Mouse (Mus musculus) thymus, adult 2 months (tissue): ENCODE data around the gene Hist1h3a. TPM values are rescaled to one million over a fixed set of nuclear protein-coding genes. Genes with fewer than 3 reads are reported as not detected.
"Not testable (repeated sequence)": the region's sequence is repeated elsewhere in the genome, so short reads cannot be mapped to it uniquely, and the experiment has no call there.

Experiments
- DNase-seq: peaks from one replicate; pipeline ENCODE4 v3.0.0; 2021
- H3K27ac ChIP-seq: fragments of 200-500 bp; 2 replicates; pipeline ENCODE4 v1.5.1; 2012; ENCODE audit warnings: low read length, control low read depth; ENCODE audit not compliant: control insufficient read depth, insufficient read depth
- H3K27me3 ChIP-seq: fragments of 200-500 bp; 2 replicates; pipeline ENCODE4 v1.6.1; 2012; ENCODE audit warnings: mild to moderate bottlenecking, low read length, moderate library complexity, mixed read lengths; ENCODE audit not compliant: control insufficient read depth, insufficient read depth
- H3K36me3 ChIP-seq: fragments of 200-500 bp; 2 replicates; pipeline ENCODE4 v1.6.1; 2012; ENCODE audit warnings: mild to moderate bottlenecking, low read length, moderate library complexity; ENCODE audit not compliant: control insufficient read depth, insufficient read depth
- H3K4me1 ChIP-seq: fragments of 200-500 bp; replicated peaks from 2 replicates; pipeline ENCODE4 v1.6.1; 2012; ENCODE audit warnings: low read length; ENCODE audit not compliant: control insufficient read depth, insufficient read depth
- H3K4me3 ChIP-seq: fragments of 200-500 bp; 2 replicates; pipeline ENCODE4 v1.5.1; 2012; ENCODE audit warnings: mild to moderate bottlenecking, low read length, control low read depth, moderate library complexity; ENCODE audit not compliant: control insufficient read depth, insufficient read depth
- CTCF ChIP-seq: fragments of 200-500 bp; IDR thresholded peaks from 2 replicates; pipeline ENCODE4 v1.5.1; 2012; ENCODE audit warnings: mild to moderate bottlenecking, control low read depth, low read length, moderate library complexity, borderline replicate concordance; ENCODE audit not compliant: control insufficient read depth, poor library complexity, insufficient read depth; ENCODE audit errors: extremely low read depth
- POLR2A ChIP-seq: fragments of 200-500 bp; IDR thresholded peaks from 2 replicates; pipeline ENCODE4 v1.6.1; 2012; ENCODE audit warnings: mild to moderate bottlenecking, low read length, control low read depth, moderate library complexity; ENCODE audit not compliant: control insufficient read depth, poor library complexity, insufficient read depth; ENCODE audit errors: extremely low read depth
- WGBS: fragments of 180-500 bp; shearing (Covaris S2); methylation state at CpG from one replicate; pipeline ENCODE4 v1.1.7; 2018; 5-methylcytosine and 5-hydroxymethylcytosine counted together
- polyA plus RNA-seq: library from polyadenylated mRNA; depleted of rRNA; stranded (reverse); fragments of >200 nt; gene quantifications from 2 replicates; pipeline ENCODE4 v1.2.3, GENCODE M21; 2012

The Hist1h3a gene
- polyA plus RNA-seq, 1 experiment = 348 TPM

GRCm38 (mm10) chr13:23753314-23754078 lies 8.7 kb downstream of the Hist1h3a start:
- no peaks in the 10 kb centered on the region for H3K36me3 ChIP-seq
- no peak overlapping the region for H3K4me3 ChIP-seq
- H3K27me3 ChIP-seq = no peaks in the 10 kb centered on the region
- TF ChIP-seq CTCF = no peak
- no peak for TF ChIP-seq POLR2A
- 70% methylated on average over 4 of the region's 4 CpGs for WGBS
- no peak for DNase-seq
- H3K27ac ChIP-seq = no peak overlapping the region
- H3K4me1 ChIP-seq = peaks cover 3% of the 10 kb centered on the region

GRCm38 (mm10) chr13:23752742-23753172 lies 9.4 kb downstream of the Hist1h3a start:
- TF ChIP-seq POLR2A (no peak), CTCF (no peak)
- DNase-seq = no peak
- H3K4me1 ChIP-seq = peaks cover 3% of the 10 kb centered on the region
- peak overlapping the region; percentile 15; the same call in 1 of the 2 replicates for H3K27ac ChIP-seq
- H3K27me3 ChIP-seq = no peaks in the 10 kb centered on the region
- WGBS = 9% methylated on average over 6 of the region's 6 CpGs
- no peaks in the 10 kb centered on the region for H3K36me3 ChIP-seq
- no peak overlapping the region for H3K4me3 ChIP-seq

- DNase-seq = peak; percentile 87
- Histone ChIP-seq H3K4me3 (peak within 1 kb of the TSS; percentile 41), H3K27ac (peak within 1 kb of the TSS; percentile 86)
- not testable (repeated sequence) for H3K4me1 ChIP-seq, H3K36me3 ChIP-seq, H3K27me3 ChIP-seq
- under 1% methylated on average over 20 of the region's 47 CpGs for whole genome bisulfite sequencing
These were observed 10.0 kb downstream of the Hist1h3a start, which contains the start of gene Hist1h3b for GRCm38 (mm10) chr13:23752067-23752741. TSS of gene Hist1h3b (plus strand) at chr13:23752267.

- no peak for TF ChIP-seq CTCF
- TF ChIP-seq POLR2A = no peak
- H3K4me3 ChIP-seq = peak overlapping the region; percentile 41
- WGBS = under 1% methylated on average over 11 of the region's 11 CpGs
- DNase-seq = no peak
- H3K27me3 ChIP-seq = no peaks in the 10 kb centered on the region
- H3K36me3 ChIP-seq = no peaks in the 10 kb centered on the region
- H3K27ac ChIP-seq = peak overlapping the region; percentile 86
- 0 out of 2 replicates have a peak, but pooled peaks cover 2% of the 10 kb centered on the region for H3K4me1 ChIP-seq
These were observed 10.7 kb downstream of the Hist1h3a start for GRCm38 (mm10) chr13:23751478-23751956.

- peak within 1 kb of the TSS; percentile 41 for H3K4me3 ChIP-seq
- H3K27me3 ChIP-seq, H3K4me1 ChIP-seq, H3K36me3 ChIP-seq: not testable (repeated sequence)
- peak within 1 kb of the TSS; percentile 86 for H3K27ac ChIP-seq
- peak; percentile 63 for DNase-seq
- under 1% methylated on average over 32 of the region's 47 CpGs for WGBS
- 0 out of 2 replicates have a peak, but pooled peaks have one; percentile 10 for TF ChIP-seq CTCF
- peak; percentile 60; the same call in 1 of the 2 replicates for TF ChIP-seq POLR2A
These were observed 11.2 kb downstream of the Hist1h3a start, which contains the start of gene Hist1h2ab for GRCm38 (mm10) chr13:23750839-23751477. TSS of gene Hist1h2ab (plus strand) at chr13:23751126.

GRCm38 (mm10) chr13:23749563-23750121 lies 12.5 kb downstream of the Hist1h3a start:
- Histone ChIP-seq H3K27me3 (no peaks in the 10 kb centered on the region), H3K36me3 (no peaks in the 10 kb centered on the region), H3K27ac (no peak overlapping the region), H3K4me1 (peaks cover 4% of the 10 kb centered on the region), H3K4me3 (no peak overlapping the region)
- no peak for TF ChIP-seq CTCF
- TF ChIP-seq POLR2A = no peak
- 96% methylated on average over 5 of the region's 5 CpGs for WGBS
- DNase-seq = no peak
